Mouse (Mus musculus): ENCODE measurements around the gene Slc31a1.
A peak's percentile ranks its signal among the peaks of the same experiment; 100 is the strongest.

Gene Slc31a1

GRCm38 (mm10) chr4:62408601-62409282 lies 48.2 kb downstream of the Slc31a1 start, which contains the start of the genes Cdc26 and Prpf4:
TSS of gene Cdc26 (minus strand) at chr4:62408642.
TSS of gene Prpf4 (plus strand) at chr4:62408797.
- DNase-seq = peak; percentile 99

- no peak for DNase-seq
These were observed 49.1 kb downstream of the Slc31a1 start for GRCm38 (mm10) chr4:62409615-62410014.

GRCm38 (mm10) chr4:62410325-62410724 lies 49.8 kb downstream of the Slc31a1 start:
- DNase-seq = no peak

- DNase-seq = no peak
These were observed 51.1 kb downstream of the Slc31a1 start for GRCm38 (mm10) chr4:62411606-62412005.

- no peak for DNase-seq
These were observed 57.9 kb downstream of the Slc31a1 start for GRCm38 (mm10) chr4:62418448-62418847.

- no peak for DNase-seq
These were observed 58.6 kb downstream of the Slc31a1 start for GRCm38 (mm10) chr4:62419091-62419490.

- no peak for DNase-seq
These were observed 65.4 kb downstream of the Slc31a1 start for GRCm38 (mm10) chr4:62425891-62426290.

- no peak for DNase-seq
These were observed 67.6 kb downstream of the Slc31a1 start for GRCm38 (mm10) chr4:62427978-62428758.

- no peak for DNase-seq
These were observed 69.1 kb downstream of the Slc31a1 start for GRCm38 (mm10) chr4:62429616-62430015.

GRCm38 (mm10) chr4:62430678-62431077 lies 70.2 kb downstream of the Slc31a1 start:
- no peak for DNase-seq

- no peak for DNase-seq
These were observed 71.0 kb downstream of the Slc31a1 start for GRCm38 (mm10) chr4:62431522-62431921.

GRCm38 (mm10) chr4:62433939-62434870 lies 73.7 kb downstream of the Slc31a1 start:
- peak; percentile 42 for DNase-seq

- DNase-seq = peak; percentile 67
These were observed 74.6 kb downstream of the Slc31a1 start, which contains the start of gene Rnf183 for GRCm38 (mm10) chr4:62435081-62435480. TSS of gene Rnf183 (minus strand) at chr4:62435252.

GRCm38 (mm10) chr4:62437256-62437778 lies 76.8 kb downstream of the Slc31a1 start:
- no peak for DNase-seq

GRCm38 (mm10) chr4:62437871-62438270 lies 77.3 kb downstream of the Slc31a1 start:
- peak; percentile 83 for DNase-seq

- DNase-seq = no peak
These were observed 79.3 kb downstream of the Slc31a1 start for GRCm38 (mm10) chr4:62439793-62440192.

- DNase-seq = peak; percentile 71
These were observed 80.0 kb downstream of the Slc31a1 start for GRCm38 (mm10) chr4:62440544-62440943.

- no peak for DNase-seq
These were observed 80.5 kb downstream of the Slc31a1 start for GRCm38 (mm10) chr4:62440986-62441385.

Measured in kidney, postnatal 14 days (tissue).